Comparison of ENCODE assay signal across 8 mouse cellular contexts in genomic region chrX:12158821-12159533, GRCm38 (mm10). TPM values are rescaled to one million over a fixed set of nuclear protein-coding genes. Genes with fewer than 3 reads are reported as not detected.
DNase-seq lines count a peak whose midpoint lies in the region; ATAC-seq lines count a peak whose summit lies in the region.

No protein-coding gene starts in this region.

- no peak for ATAC-seq in embryonic facial prominence, embryonic 13.5 days (ENCODE audit: insufficient number of reproducible peaks, insufficient read depth, low FRiP score, low TSS enrichment, low read depth)
- ATAC-seq in limb, embryonic 12.5 days (ENCODE audit: insufficient number of reproducible peaks, insufficient read depth, low FRiP score, low TSS enrichment, low read depth) = no peak
- no peak for ATAC-seq in midbrain, embryonic 12.5 days (ENCODE audit: low FRiP score, low read depth)

- H3K9me3 ChIP-seq in embryonic facial prominence, embryonic 13.5 days = no peaks in the 10 kb centered on the region
- H3K9me3 ChIP-seq in limb, embryonic 12.5 days = no peaks in the 10 kb centered on the region
- no peaks in the 10 kb centered on the region for H3K9me3 ChIP-seq in midbrain, embryonic 12.5 days

- H3K4me1 ChIP-seq in embryonic facial prominence, embryonic 13.5 days = peaks cover 28% of the 10 kb centered on the region
- H3K4me1 ChIP-seq in limb, embryonic 12.5 days (replicated peaks) = peaks cover 32% of the 10 kb centered on the region
- peaks cover 29% of the 10 kb centered on the region for H3K4me1 ChIP-seq in midbrain, embryonic 12.5 days

- peak overlapping the region; percentile 63 for H3K4me2 ChIP-seq in embryonic facial prominence, embryonic 13.5 days
- peak overlapping the region; percentile 61 for H3K4me2 ChIP-seq in limb, embryonic 12.5 days
- peak overlapping the region; percentile 61 for H3K4me2 ChIP-seq in midbrain, embryonic 12.5 days (replicated peaks)

- peaks cover 67% of the 10 kb centered on the region for H3K27me3 ChIP-seq in embryonic facial prominence, embryonic 13.5 days
- H3K27me3 ChIP-seq in limb, embryonic 12.5 days = peaks cover 71% of the 10 kb centered on the region
- H3K27me3 ChIP-seq in midbrain, embryonic 12.5 days = peaks cover 68% of the 10 kb centered on the region

- peak overlapping the region; percentile 89 for H3K27ac ChIP-seq in embryonic facial prominence, embryonic 13.5 days
- peak overlapping the region; percentile 89 for H3K27ac ChIP-seq in limb, embryonic 12.5 days
- H3K27ac ChIP-seq in midbrain, embryonic 12.5 days (replicated peaks) = peak overlapping the region; percentile 61; the same call in 1 of the 2 replicates

- peak overlapping the region; percentile 67 for H3K9ac ChIP-seq in embryonic facial prominence, embryonic 13.5 days
- H3K9ac ChIP-seq in limb, embryonic 12.5 days (replicated peaks) = peak overlapping the region; percentile 66; the same call in 1 of the 2 replicates
- H3K9ac ChIP-seq in midbrain, embryonic 12.5 days (replicated peaks) = no peak overlapping the region; the same call in 1 of the 2 replicates

- peak; percentile 23 for DNase-seq in left cerebral cortex, adult 11 months (ENCODE audit: low spot score)
- DNase-seq in left cerebral cortex, postnatal 4 days = no peak
- DNase-seq in heart, postnatal 36 days = peak; percentile 46 to 66
- peak; percentile 76 for DNase-seq in thymus, postnatal 14 days
- no peak for DNase-seq in cerebellum, adult 11 months

- H3K4me3 ChIP-seq in embryonic facial prominence, embryonic 13.5 days = peak overlapping the region; percentile 47
- H3K4me3 ChIP-seq in limb, embryonic 12.5 days (replicated peaks) = peak overlapping the region; percentile 46
- peak overlapping the region; percentile 46 for H3K4me3 ChIP-seq in midbrain, embryonic 12.5 days

- H3K36me3 ChIP-seq in embryonic facial prominence, embryonic 13.5 days = no peaks in the 10 kb centered on the region
- no peaks in the 10 kb centered on the region for H3K36me3 ChIP-seq in limb, embryonic 12.5 days
- no peaks in the 10 kb centered on the region for H3K36me3 ChIP-seq in midbrain, embryonic 12.5 days

- WGBS in embryonic facial prominence, embryonic 13.5 days = 10% methylated on average over 31 of the region's 31 CpGs
- WGBS in limb, embryonic 12.5 days = 5% methylated on average over 30 of the region's 31 CpGs
- WGBS in midbrain, embryonic 12.5 days = 12% methylated on average over 31 of the region's 31 CpGs

- intact Hi-C loops in left cerebral cortex, postnatal 4 days (cut with DNase I) = no loop called here
- intact Hi-C loops in heart, postnatal 36 days (cut with DNase I) = loop anchor here (2.0 to 10.0 kb wide), 5 partner anchors 92 to 527 kb away; no protein-coding TSS in a partner anchor

RNA-seq across cellular contexts. Expression of gene Bcor, which starts 1.2 kb away (rescaled TPM):
- total RNA-seq in left cerebral cortex, postnatal 4 days (2021) = 10 to 100 TPM; 30.6 to 31.6 TPM
- polyA plus RNA-seq in embryonic facial prominence, embryonic 13.5 days (2015; fragmentation: Nextera tagmentation; extraction: Ambion mirVana) = 16.7 and 17.4 TPM in 2 replicates
- 10 to 100 TPM; 20.0 to 25.9 TPM for total RNA-seq in heart, postnatal 36 days (2021)
- polyA plus RNA-seq in limb, embryonic 12.5 days (2016; fragmentation: Nextera tagmentation; extraction: Ambion mirVana) = 25.6 and 30.5 TPM in 2 replicates
- polyA plus RNA-seq in midbrain, embryonic 12.5 days (2016; fragmentation: Nextera tagmentation; extraction: Ambion mirVana) = 26.3 and 31.2 TPM in 2 replicates

Comparison
In these comparisons a context has a peak if more than half of its experiments do, and no peak if none do; other contexts are left out.
1. DNase-seq: peak in left cerebral cortex, adult 11 months (single experiment), heart, postnatal 36 days (2 of 2) and thymus, postnatal 14 days (single experiment); none in left cerebral cortex, postnatal 4 days (single experiment) and cerebellum, adult 11 months (single experiment).
2. Peak in every context shown above with its lines, with median percentiles within 50 percentile points of each other: H3K27ac ChIP-seq, H3K4me2 ChIP-seq and H3K4me3 ChIP-seq.